Mouse (Mus musculus): ENCODE measurements around the gene Col4a4. TPM values are rescaled to one million over a fixed set of nuclear protein-coding genes. Genes with fewer than 3 reads are reported as not detected.

Gene Col4a4
- polyA plus RNA-seq, 1 experiment from 2014 or later, result 0.28 TPM

- ATAC-seq, result no peak
- DNase-seq, result no peak
- Histone ChIP-seq H3K36me3 (replicated peaks; ENCODE audit: insufficient read depth, low read length) (no peaks in the 10 kb centered on the region), H3K4me3 (ENCODE audit: low read depth, low read length) (no peak overlapping the region), H3K4me2 (ENCODE audit: low read depth, low read length) (no peak overlapping the region), H3K27me3 (ENCODE audit: insufficient read depth, low read length) (no peaks in the 10 kb centered on the region), H3K9ac (replicated peaks) (no peak overlapping the region), H3K4me1 (ENCODE audit: insufficient read depth) (no peaks in the 10 kb centered on the region), H3K9me3 (ENCODE audit: low read length) (no peaks in the 10 kb centered on the region), H3K27ac (ENCODE audit: low read depth) (no peak overlapping the region)
- 61% methylated on average over 4 of the region's 4 CpGs for WGBS (ENCODE audit: insufficient replicate concordance)
- TF ChIP-seq EP300 (IDR thresholded peaks at IDR 0.05; ENCODE audit: low read depth), result no peak
- no peak for TF ChIP-seq CTCF (IDR thresholded peaks at IDR 0.05; ENCODE audit: low read depth)
These were observed 110.8 kb downstream of the Col4a4 start for GRCm38 (mm10) chr1:82475821-82476220.

DNA sequence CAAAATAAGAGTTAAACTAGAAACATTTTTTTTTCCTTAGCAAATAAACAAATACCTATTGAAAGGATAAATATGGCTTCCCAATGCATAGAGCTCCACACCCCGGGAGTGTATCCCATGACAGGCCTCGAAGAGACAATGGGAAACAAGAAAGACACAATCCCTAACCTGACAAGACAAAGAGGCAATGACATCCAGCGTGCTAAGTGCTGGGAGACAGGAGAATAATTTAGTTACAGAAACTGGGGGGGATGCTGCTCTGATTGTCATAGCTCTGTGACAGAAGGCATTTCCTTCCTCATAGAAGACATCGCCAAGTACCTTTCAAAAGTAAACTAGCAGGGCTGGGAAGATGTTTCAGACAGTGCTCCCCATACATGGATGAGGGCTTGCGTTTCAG lies 111.4 kb downstream of the Col4a4 start:
- H3K27me3 ChIP-seq (ENCODE audit: insufficient read depth, low read length), result no peaks in the 10 kb centered on the region
- 70% methylated on average over 5 of the region's 5 CpGs for WGBS (ENCODE audit: insufficient replicate concordance)
- H3K4me2 ChIP-seq (ENCODE audit: low read depth, low read length), result no peak overlapping the region
- no peak for ATAC-seq
- no peak overlapping the region for H3K4me3 ChIP-seq (ENCODE audit: low read depth, low read length)
- no peaks in the 10 kb centered on the region for H3K36me3 ChIP-seq (replicated peaks; ENCODE audit: insufficient read depth, low read length)
- DNase-seq, result no peak
- no peak overlapping the region for H3K9ac ChIP-seq (replicated peaks)
- no peaks in the 10 kb centered on the region for H3K4me1 ChIP-seq (ENCODE audit: insufficient read depth)
- no peaks in the 10 kb centered on the region for H3K9me3 ChIP-seq (ENCODE audit: low read length)
- no peak overlapping the region for H3K27ac ChIP-seq (ENCODE audit: low read depth)
- TF ChIP-seq EP300 (IDR thresholded peaks at IDR 0.05; ENCODE audit: low read depth) (no peak), CTCF (IDR thresholded peaks at IDR 0.05; ENCODE audit: low read depth) (no peak)

DNA sequence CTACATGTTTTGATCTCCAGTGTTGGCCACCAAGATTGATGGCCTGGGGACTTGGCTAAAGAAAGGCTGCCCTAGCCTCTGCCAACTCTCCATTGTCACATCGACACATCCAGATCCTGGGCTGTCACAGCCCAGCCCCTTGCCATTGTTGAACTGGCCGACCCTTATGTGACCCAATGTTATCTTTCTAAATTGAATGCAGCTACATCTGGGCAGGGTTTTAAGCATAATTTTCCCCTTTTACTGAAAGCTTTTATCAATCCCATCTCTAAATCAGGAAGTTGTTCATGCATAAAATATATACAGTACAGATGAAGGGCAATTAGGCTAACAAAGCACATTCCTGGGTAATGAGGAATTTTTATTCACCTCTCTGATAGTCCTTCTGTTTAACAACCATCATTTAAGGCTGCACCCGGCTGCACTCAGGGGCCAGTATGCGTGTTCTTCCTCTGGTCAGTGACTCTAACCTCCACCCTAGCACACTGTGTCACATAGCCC lies 112.1 kb downstream of the Col4a4 start:
- no peak overlapping the region for H3K9ac ChIP-seq (replicated peaks)
- no peaks in the 10 kb centered on the region for H3K27me3 ChIP-seq (ENCODE audit: insufficient read depth, low read length)
- no peaks in the 10 kb centered on the region for H3K9me3 ChIP-seq (ENCODE audit: low read length)
- H3K36me3 ChIP-seq (replicated peaks; ENCODE audit: insufficient read depth, low read length), result no peaks in the 10 kb centered on the region
- no peaks in the 10 kb centered on the region for H3K4me1 ChIP-seq (ENCODE audit: insufficient read depth)
- DNase-seq (no peak), ATAC-seq (no peak)
- no peak for TF ChIP-seq CTCF (IDR thresholded peaks at IDR 0.05; ENCODE audit: low read depth)
- no peak for TF ChIP-seq EP300 (IDR thresholded peaks at IDR 0.05; ENCODE audit: low read depth)
- H3K4me3 ChIP-seq (ENCODE audit: low read depth, low read length), result no peak overlapping the region
- no peak overlapping the region for H3K27ac ChIP-seq (ENCODE audit: low read depth)
- 40% methylated on average over 4 of the region's 4 CpGs for WGBS (ENCODE audit: insufficient replicate concordance)
- H3K4me2 ChIP-seq (ENCODE audit: low read depth, low read length), result no peak overlapping the region

DNA sequence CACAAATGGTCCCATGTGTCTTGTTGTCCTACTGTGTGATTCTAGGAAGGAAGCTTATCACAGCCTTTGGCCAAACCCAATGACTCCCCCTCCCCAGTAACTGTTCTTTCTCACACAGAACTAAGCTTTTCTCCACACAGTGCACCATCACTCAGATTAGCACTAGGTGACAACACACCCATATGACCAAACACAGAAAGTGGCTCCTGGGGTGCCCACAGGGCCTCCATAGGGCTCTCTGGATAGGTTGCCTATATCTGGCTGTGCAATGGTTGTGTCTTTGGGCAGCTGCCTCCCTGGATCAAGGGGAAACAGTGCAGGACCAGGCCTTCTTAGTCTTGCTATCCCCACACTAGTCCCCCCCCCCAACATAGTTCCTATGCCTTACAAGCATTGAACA lies 113.2 kb downstream of the Col4a4 start:
- ATAC-seq, result no peak
- no peak overlapping the region for H3K27ac ChIP-seq (ENCODE audit: low read depth)
- H3K9ac ChIP-seq (replicated peaks), result no peak overlapping the region

GRCm38 (mm10) chr1:82470516-82471225 lies 116.0 kb downstream of the Col4a4 start:
- H3K4me1 ChIP-seq (ENCODE audit: insufficient read depth), result no peaks in the 10 kb centered on the region
- no peaks in the 10 kb centered on the region for H3K36me3 ChIP-seq (replicated peaks; ENCODE audit: insufficient read depth, low read length)
- TF ChIP-seq CTCF (IDR thresholded peaks at IDR 0.05; ENCODE audit: low read depth), result no peak
- TF ChIP-seq EP300 (IDR thresholded peaks at IDR 0.05; ENCODE audit: low read depth), result no peak
- H3K9me3 ChIP-seq (ENCODE audit: low read length), result no peaks in the 10 kb centered on the region
- DNase-seq, result no peak
- H3K9ac ChIP-seq (replicated peaks), result no peak overlapping the region
- H3K27me3 ChIP-seq (ENCODE audit: insufficient read depth, low read length), result no peaks in the 10 kb centered on the region
- no peak overlapping the region for H3K4me3 ChIP-seq (ENCODE audit: low read depth, low read length)
- WGBS (ENCODE audit: insufficient replicate concordance), result 80% methylated on average over 10 of the region's 10 CpGs
- H3K4me2 ChIP-seq (ENCODE audit: low read depth, low read length), result no peak overlapping the region
- ATAC-seq, result no peak
- H3K27ac ChIP-seq (ENCODE audit: low read depth), result no peak overlapping the region

More for the DNA sequence above, 113.2 kb downstream of the Col4a4 start:
- Histone ChIP-seq H3K4me3 (ENCODE audit: low read depth, low read length) (no peak overlapping the region), H3K4me2 (ENCODE audit: low read depth, low read length) (no peak overlapping the region), H3K4me1 (ENCODE audit: insufficient read depth) (no peaks in the 10 kb centered on the region), H3K9me3 (ENCODE audit: low read length) (no peaks in the 10 kb centered on the region), H3K36me3 (replicated peaks; ENCODE audit: insufficient read depth, low read length) (no peaks in the 10 kb centered on the region), H3K27me3 (ENCODE audit: insufficient read depth, low read length) (no peaks in the 10 kb centered on the region)
- no peak for DNase-seq
- TF ChIP-seq EP300 (IDR thresholded peaks at IDR 0.05; ENCODE audit: low read depth), result no peak
- no peak for TF ChIP-seq CTCF (IDR thresholded peaks at IDR 0.05; ENCODE audit: low read depth)

GRCm38 (mm10) chr1:82468872-82469271 lies 117.8 kb downstream of the Col4a4 start:
- Histone ChIP-seq H3K9me3 (ENCODE audit: low read length) (no peaks in the 10 kb centered on the region), H3K4me1 (ENCODE audit: insufficient read depth) (no peaks in the 10 kb centered on the region), H3K4me2 (ENCODE audit: low read depth, low read length) (no peak overlapping the region), H3K4me3 (ENCODE audit: low read depth, low read length) (no peak overlapping the region), H3K9ac (replicated peaks) (no peak overlapping the region), H3K27ac (ENCODE audit: low read depth) (no peak overlapping the region), H3K36me3 (replicated peaks; ENCODE audit: insufficient read depth, low read length) (no peaks in the 10 kb centered on the region), H3K27me3 (ENCODE audit: insufficient read depth, low read length) (no peaks in the 10 kb centered on the region)
- WGBS (ENCODE audit: insufficient replicate concordance), result 45% methylated on average over 6 of the region's 6 CpGs
- ATAC-seq (no peak), DNase-seq (no peak)
- TF ChIP-seq EP300 (IDR thresholded peaks at IDR 0.05; ENCODE audit: low read depth), result no peak
- no peak for TF ChIP-seq CTCF (IDR thresholded peaks at IDR 0.05; ENCODE audit: low read depth)

Data from liver, postnatal 0 days (tissue).